Mouse (Mus musculus) E14TG2a.4 (cell line): ENCODE results near the gene Pld5.

Experiments used
- CTCF ChIP-seq: conservative IDR thresholded peaks from 2 replicates; pipeline ENCODE4 v1.5.1; 2014; ENCODE audit warnings: low read length
- NANOG ChIP-seq: IDR thresholded peaks from 2 replicates; pipeline ENCODE4 v1.6.1; 2014; ENCODE audit warnings: borderline replicate concordance, low read length, mixed read lengths
- POU5F1 ChIP-seq: IDR thresholded peaks from 2 replicates; pipeline ENCODE4 v1.6.1; 2014; ENCODE audit warnings: low read length, borderline replicate concordance

DNA sequence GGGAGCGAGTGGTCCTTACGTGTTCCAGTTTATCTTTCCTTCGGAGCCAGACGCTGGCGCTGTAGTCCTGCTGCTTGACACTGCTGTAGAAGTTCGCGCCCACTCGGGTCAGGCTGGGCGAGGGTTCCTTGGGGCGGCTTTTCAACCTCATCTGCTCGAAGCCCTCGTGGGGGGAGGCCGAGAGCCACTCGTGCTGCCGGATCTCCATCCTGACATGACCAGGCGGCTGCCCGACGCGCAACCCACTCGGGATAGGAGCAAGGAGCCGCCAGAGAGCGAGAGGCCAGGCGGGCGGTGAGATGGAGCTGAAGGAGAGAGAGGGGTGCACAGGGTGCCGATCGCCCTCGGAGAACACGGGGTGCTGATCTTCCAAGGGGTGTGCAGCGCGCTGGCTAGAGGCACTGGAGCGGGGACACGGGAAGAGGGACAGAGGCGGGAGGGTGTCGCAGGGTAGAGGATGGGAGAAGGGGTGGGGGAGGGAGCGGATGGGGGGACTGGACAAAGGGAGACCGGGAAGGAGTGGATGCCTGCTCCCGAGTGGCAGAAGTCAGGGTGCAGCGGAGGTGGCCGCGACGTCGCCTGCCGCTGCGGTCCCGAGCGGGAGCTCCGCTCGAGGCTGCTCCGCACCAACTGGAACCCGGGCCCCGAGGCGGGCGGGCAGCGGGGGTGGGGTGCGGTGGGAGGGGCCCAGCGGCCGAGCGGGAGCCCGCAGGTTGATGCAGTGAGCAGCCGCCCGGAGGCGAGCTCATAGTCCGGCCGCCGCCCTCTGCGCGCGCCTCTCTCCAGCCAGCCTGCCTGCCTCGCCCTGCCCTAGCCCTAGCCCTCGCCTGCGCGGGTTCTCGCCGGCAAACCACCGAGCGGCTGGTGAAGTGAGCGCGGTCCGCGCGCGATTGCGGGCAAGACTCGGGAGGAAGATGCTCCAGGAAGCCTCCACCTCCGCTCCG is at the start of gene Pld5:
- TF ChIP-seq CTCF: no peak
- TF ChIP-seq POU5F1: no peak
- TF ChIP-seq NANOG: no peak
